Comparison of ENCODE assay signal across 8 mouse cellular contexts in the genomic region with DNA sequence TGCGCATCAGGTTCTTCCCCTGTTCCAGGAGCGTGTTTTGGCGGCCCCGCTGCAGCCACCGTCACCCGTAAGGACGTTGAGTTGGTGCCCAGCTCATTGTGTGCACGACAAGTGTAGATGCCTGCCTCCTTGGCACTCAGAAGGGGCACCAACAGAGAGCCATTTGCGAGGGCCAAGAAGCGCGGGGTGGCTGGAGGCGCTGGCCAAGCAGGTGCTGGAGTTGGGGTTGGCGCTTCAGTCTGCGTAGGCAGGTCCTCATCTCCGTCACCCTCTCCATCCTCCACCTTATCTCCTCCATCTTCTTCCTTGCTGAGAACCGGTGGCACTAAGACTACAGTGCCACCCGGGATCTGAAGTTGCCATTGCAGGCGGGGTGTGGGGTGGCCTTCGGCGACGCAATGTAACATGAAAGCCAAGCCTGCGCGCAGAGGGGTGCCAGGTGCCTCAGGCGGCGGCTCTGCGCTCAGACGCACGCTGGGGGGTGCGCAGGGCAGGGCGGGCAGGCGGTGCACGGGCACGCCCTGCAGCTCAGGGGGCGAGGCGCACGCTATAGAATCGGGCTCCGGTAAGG. TPM values are rescaled to one million over a fixed set of nuclear protein-coding genes. Genes with fewer than 3 reads are reported as not detected.
DNase-seq lines count a peak whose midpoint lies in the region; ATAC-seq lines count a peak whose summit lies in the region.

No protein-coding gene starts in this region.

- peaks cover 84% of the 10 kb centered on the region for H3K27me3 ChIP-seq in forebrain, embryonic 11.5 days (ENCODE audit: control insufficient read depth, insufficient read depth, low read length)
- peaks cover 100% of the 10 kb centered on the region for H3K27me3 ChIP-seq in midbrain, embryonic 10.5 days (ENCODE audit: low read depth, poor library complexity, severe bottlenecking)

- peak overlapping the region; percentile 61 for H3K9ac ChIP-seq in forebrain, embryonic 11.5 days (ENCODE audit: low read length)

- no peak for ATAC-seq in forebrain, embryonic 11.5 days (replicated peaks; ENCODE audit: low FRiP score)

- peaks cover 56% of the 10 kb centered on the region for H3K4me1 ChIP-seq in forebrain, embryonic 11.5 days (replicated peaks; ENCODE audit: control insufficient read depth, insufficient read depth, low read length)
- H3K4me1 ChIP-seq in midbrain, embryonic 10.5 days, result peaks cover 83% of the 10 kb centered on the region

- peak overlapping the region; percentile 30 for H3K4me3 ChIP-seq in forebrain, embryonic 11.5 days (ENCODE audit: low read depth, low read length)
- H3K4me3 ChIP-seq in midbrain, embryonic 10.5 days, result peak overlapping the region; percentile 53

- WGBS in forebrain, embryonic 11.5 days, result 2% methylated on average over 38 of the region's 38 CpGs
- WGBS in midbrain, embryonic 10.5 days, result under 1% methylated on average over 38 of the region's 38 CpGs

- H3K27ac ChIP-seq in forebrain, embryonic 11.5 days (ENCODE audit: low read depth, low read length), result peak overlapping the region; percentile 57
- peak overlapping the region; percentile 50 for H3K27ac ChIP-seq in midbrain, embryonic 10.5 days (replicated peaks)

- peak; percentile 47 to 55 for DNase-seq in layer of hippocampus, postnatal 14 days (ENCODE audit: low spot score in 2 of 2)
- DNase-seq in layer of hippocampus, postnatal 36 days, result no peak
- peak; percentile 33 for DNase-seq in cerebellum, adult 8-10 months
- peak; percentile 64 for DNase-seq in forebrain, embryonic 11.5 days (ENCODE audit: low spot score)
- no peak for DNase-seq in midbrain, embryonic 10.5 days (ENCODE audit: low spot score)
- DNase-seq in adrenal gland, postnatal 14 days, result no peak
- DNase-seq in urinary bladder, postnatal 10 days (ENCODE audit: low spot score), result no peak
- DNase-seq in gastrocnemius, postnatal 25 days, result no peak

- H3K36me3 ChIP-seq in forebrain, embryonic 11.5 days (ENCODE audit: control insufficient read depth, insufficient read depth, low read length), result no peaks in the 10 kb centered on the region
- no peaks in the 10 kb centered on the region for H3K36me3 ChIP-seq in midbrain, embryonic 10.5 days

- H3K4me2 ChIP-seq in forebrain, embryonic 11.5 days (ENCODE audit: low read depth, low read length, severe bottlenecking), result peak overlapping the region; percentile 45

- no peaks in the 10 kb centered on the region for H3K9me3 ChIP-seq in forebrain, embryonic 11.5 days (ENCODE audit: control insufficient read depth, low read length)
- no peaks in the 10 kb centered on the region for H3K9me3 ChIP-seq in midbrain, embryonic 10.5 days (replicated peaks)

RNA-seq across cellular contexts. Expression of gene Islr, which starts 5.2 kb away (rescaled TPM):
- total RNA-seq in layer of hippocampus, postnatal 14 days (2021), result 10 to 100 TPM; 10.8 to 15.5 TPM
- total RNA-seq in layer of hippocampus, postnatal 36 days (2021), result 10 to 100 TPM; 11.5 to 14.5 TPM
- 9.4 and 11.7 TPM in 2 replicates for polyA plus RNA-seq in forebrain, embryonic 11.5 days (2014; fragmentation: Nextera tagmentation; extraction: Ambion mirVana)
- polyA plus RNA-seq in midbrain, embryonic 10.5 days (2016; fragmentation: Nextera tagmentation; extraction: Ambion mirVana), result 7.4 and 15.4 TPM in 2 replicates
- total RNA-seq in adrenal gland, postnatal 14 days (2021), result 28.0 and 29.1 TPM in 2 replicates
- 10 to 100 TPM; 29.4 to 35.7 TPM for total RNA-seq in gastrocnemius, postnatal 25 days (2021)

RNA-seq across cellular contexts. Expression of gene Islr2, which starts 5.2 kb away (rescaled TPM):
- total RNA-seq in layer of hippocampus, postnatal 14 days (2021), result 100 to 1,000 TPM; 193 to 208 TPM
- 100 to 1,000 TPM; 134 to 145 TPM for total RNA-seq in layer of hippocampus, postnatal 36 days (2021)
- 18.1 and 21.1 TPM in 2 replicates for polyA plus RNA-seq in forebrain, embryonic 11.5 days (2014; fragmentation: Nextera tagmentation; extraction: Ambion mirVana)
- polyA plus RNA-seq in midbrain, embryonic 10.5 days (2016; fragmentation: Nextera tagmentation; extraction: Ambion mirVana), result 5.2 and 8.1 TPM in 2 replicates
- total RNA-seq in adrenal gland, postnatal 14 days (2021), result 2.2 and 6.2 TPM in 2 replicates
- 1 to 10 TPM; 4.2 to 4.6 TPM for total RNA-seq in gastrocnemius, postnatal 25 days (2021)

RNA-seq across cellular contexts. Expression of gene Pml, which starts 50.7 kb away (rescaled TPM):
- total RNA-seq in layer of hippocampus, postnatal 14 days (2021), result 1 to 10 TPM; 8.5 to 9.8 TPM
- total RNA-seq in layer of hippocampus, postnatal 36 days (2021), result 10 to 100 TPM; 12.8 to 15.4 TPM
- polyA plus RNA-seq in forebrain, embryonic 11.5 days (2014; fragmentation: Nextera tagmentation; extraction: Ambion mirVana), result 13.6 and 13.7 TPM in 2 replicates
- 13.4 and 14.1 TPM in 2 replicates for polyA plus RNA-seq in midbrain, embryonic 10.5 days (2016; fragmentation: Nextera tagmentation; extraction: Ambion mirVana)
- 21.4 and 26.8 TPM in 2 replicates for total RNA-seq in adrenal gland, postnatal 14 days (2021)
- 1 to 10 TPM; 3.5 to 4.6 TPM for total RNA-seq in gastrocnemius, postnatal 25 days (2021)

RNA-seq across cellular contexts. Expression of gene Stoml1, which starts 54.1 kb away (rescaled TPM):
- 10 to 100 TPM; 78.5 to 79.8 TPM for total RNA-seq in layer of hippocampus, postnatal 14 days (2021)
- total RNA-seq in layer of hippocampus, postnatal 36 days (2021), result 10 to 100 TPM; 71.3 to 79.0 TPM
- 37.6 and 39.4 TPM in 2 replicates for polyA plus RNA-seq in forebrain, embryonic 11.5 days (2014; fragmentation: Nextera tagmentation; extraction: Ambion mirVana)
- 32.2 and 39.9 TPM in 2 replicates for polyA plus RNA-seq in midbrain, embryonic 10.5 days (2016; fragmentation: Nextera tagmentation; extraction: Ambion mirVana)
- 13.4 and 18.8 TPM in 2 replicates for total RNA-seq in adrenal gland, postnatal 14 days (2021)
- 1 to 10 TPM; 6.5 to 8.8 TPM for total RNA-seq in gastrocnemius, postnatal 25 days (2021)

Comparison
In these comparisons a context has a peak if more than half of its experiments do, and no peak if none do; other contexts are left out.
1. DNase-seq: peak in layer of hippocampus, postnatal 14 days (2 of 2), cerebellum, adult 8-10 months (single experiment) and forebrain, embryonic 11.5 days (single experiment); none in layer of hippocampus, postnatal 36 days (0 of 2), midbrain, embryonic 10.5 days (single experiment), adrenal gland, postnatal 14 days (single experiment), urinary bladder, postnatal 10 days (single experiment) and gastrocnemius, postnatal 25 days (single experiment).
2. RNA of gene Islr2, which starts 5.2 kb away (total RNA-seq): 193 to 208 TPM in layer of hippocampus, postnatal 14 days and 134 to 145 TPM in layer of hippocampus, postnatal 36 days; 4.2 to 4.6 TPM in gastrocnemius, postnatal 25 days and 2.2 to 6.2 TPM in adrenal gland, postnatal 14 days; every median in the first group is over 10 times any median in the second.